Mouse (Mus musculus): ENCODE measurements around the gene Ccdc27.

DNA sequence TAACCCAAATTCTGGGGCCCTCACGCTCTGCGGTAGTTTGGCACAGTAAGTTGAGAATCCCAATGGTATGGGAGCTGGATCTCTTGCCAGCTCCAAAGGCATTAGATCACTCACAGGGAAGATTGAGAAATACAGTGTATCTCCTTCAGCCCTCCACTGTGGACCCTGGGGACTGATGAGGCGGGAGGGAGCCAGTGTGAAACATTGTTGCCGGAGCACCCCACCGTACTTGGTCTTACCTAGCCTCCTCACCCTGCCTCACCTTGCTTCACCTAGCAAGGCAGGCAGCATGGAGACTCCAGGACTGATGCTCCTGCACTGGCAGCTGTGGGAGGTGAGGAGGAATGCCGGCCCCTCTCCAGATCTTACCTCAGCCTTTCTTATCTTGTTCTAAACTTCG is 13.0 kb upstream of the Ccdc27 start:
- TF ChIP-seq MAFK (IDR thresholded peaks at IDR 0.05; ENCODE audit: insufficient read depth, low read depth, low read length), result no peak
- TF ChIP-seq ZNF384 (IDR thresholded peaks at IDR 0.05; ENCODE audit: low read depth, low read length), result no peak
- no peak for TF ChIP-seq ZC3H11A (IDR thresholded peaks at IDR 0.05; ENCODE audit: borderline replicate concordance, low read depth, low read length)
- no peak for TF ChIP-seq CHD2 (IDR thresholded peaks at IDR 0.05; ENCODE audit: low read depth, low read length)

Measured in ES-E14 (cell line).